Mouse (Mus musculus) spleen, postnatal 4 days (tissue): ENCODE results near the gene Mrc1.
"Not testable (repeated sequence)": the region's sequence is repeated elsewhere in the genome, so short reads cannot be mapped to it uniquely, and the experiment has no call there.

Experiments used
- DNase-seq, 2 experiments: peaks; one replicate each; pipeline ENCODE4 v3.0.0; 2022; ENCODE audit warnings: low spot score in 2 of 2

Mrc1 gene

DNA sequence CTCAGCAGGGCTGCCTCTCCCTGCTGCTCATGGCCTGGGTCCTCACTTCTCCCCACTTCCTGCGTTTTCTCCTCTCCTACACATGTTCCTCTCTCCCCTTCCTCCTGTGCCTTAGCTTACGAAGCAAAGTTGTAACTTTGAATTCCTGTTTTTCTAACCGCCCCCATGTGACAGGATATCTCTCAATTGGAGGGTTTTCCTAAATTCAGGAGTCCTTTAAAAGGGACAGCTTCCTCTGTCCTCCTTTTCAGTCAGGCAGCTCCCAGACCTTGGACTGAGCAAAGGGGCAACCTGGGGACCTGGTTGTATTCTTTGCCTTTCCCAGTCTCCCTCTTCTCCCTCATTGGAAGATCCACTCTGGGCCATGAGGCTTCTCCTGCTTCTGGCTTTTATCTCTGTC is at the start of gene Mrc1:
Gene Mrc1, plus strand, starts transcription at position 244 of the 400 bp plus-strand sequence.
- DNase-seq: no peak

GRCm38 (mm10) chr2:14184375-14184774 is 44.8 kb upstream of the Mrc1 start:
- no peak for DNase-seq

DNA sequence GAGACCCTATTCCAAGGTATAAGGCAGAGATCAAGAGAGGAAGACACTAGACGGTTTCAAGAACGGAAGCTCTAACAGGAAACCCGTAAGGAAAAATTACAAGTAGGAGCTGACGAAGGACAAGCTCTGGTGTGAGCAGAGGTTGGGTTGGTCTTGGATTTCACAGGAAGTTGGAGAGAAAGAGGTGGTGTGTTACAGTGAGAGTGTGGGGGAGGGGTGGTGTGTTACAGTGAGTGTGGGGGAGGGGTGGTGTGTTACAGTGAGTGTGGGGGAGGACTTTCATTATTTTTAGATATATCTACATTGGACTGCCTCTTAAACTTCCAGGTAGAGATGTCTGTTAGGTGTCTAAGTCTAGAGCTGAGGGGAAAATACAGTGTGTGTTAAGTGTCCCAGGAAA is 38.5 kb upstream of the Mrc1 start:
- DNase-seq: no peak

DNA sequence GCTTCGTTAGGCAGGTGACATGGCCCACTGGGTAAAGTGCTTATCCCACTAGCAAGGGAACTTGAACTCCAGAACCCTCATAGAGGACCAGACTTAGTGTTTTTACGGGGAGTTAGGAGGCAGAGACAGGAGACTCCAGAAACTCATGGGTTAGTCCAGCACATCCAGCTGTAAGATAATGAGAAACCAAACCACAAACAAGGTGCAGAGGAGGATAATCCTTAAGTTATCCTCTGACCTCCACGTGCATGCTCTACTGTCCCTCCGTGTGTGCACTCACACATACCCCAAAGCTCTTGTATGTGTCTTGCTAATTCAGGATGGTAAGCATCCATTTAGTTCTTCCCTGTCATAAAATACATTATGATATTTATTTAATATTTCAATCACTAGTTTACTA is 37.6 kb upstream of the Mrc1 start:
- no peak for DNase-seq

GRCm38 (mm10) chr2:14192046-14192445 is 37.1 kb upstream of the Mrc1 start:
- DNase-seq: no peak

DNA sequence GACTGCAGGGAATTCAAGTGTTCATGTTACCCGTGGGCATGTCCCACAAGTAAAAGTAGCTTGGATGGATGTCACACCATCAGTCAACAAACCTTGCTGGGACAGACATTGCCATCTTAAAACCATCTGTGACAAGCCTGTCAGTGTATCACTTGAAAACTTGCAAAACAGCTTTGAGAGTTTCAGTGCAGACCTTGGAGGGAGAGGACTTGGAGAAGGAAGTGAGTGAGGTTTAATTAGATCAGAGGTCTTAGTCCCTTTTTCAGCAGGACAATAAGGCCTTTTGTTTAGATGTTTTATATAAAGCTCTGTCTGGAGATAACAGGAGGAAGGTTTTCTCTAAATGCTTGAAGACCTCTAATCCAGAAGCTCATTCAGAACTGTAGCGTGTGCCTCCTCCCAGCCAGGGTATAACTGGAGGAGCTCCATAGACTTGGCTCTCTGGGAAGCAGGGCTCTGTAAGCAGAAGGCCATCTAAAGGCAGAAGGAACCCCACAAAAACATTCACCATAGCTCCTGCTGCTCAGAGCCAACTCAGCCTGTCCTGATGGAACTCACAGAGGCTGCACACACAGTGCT is 30.8 kb upstream of the Mrc1 start:
- not testable (repeated sequence) for DNase-seq

DNA sequence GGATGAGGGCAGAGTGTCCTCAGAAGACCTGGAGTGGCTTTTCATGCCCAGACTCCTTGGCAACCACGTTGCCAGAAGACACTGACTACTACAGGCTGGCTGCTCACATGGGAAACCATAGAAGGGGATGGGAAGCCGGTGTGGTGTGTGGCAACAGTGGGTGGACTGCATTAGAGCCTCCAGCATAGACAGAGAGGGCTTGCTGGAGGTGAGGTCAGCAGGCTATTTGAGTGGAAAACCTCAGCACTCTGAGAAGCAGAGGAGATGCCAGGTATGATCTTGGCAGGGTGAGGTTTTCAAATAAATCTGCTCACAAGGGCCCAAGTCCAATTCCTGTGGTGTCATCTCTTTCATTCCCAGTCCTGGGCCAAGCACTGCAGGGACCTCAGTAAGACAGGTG is 29.6 kb upstream of the Mrc1 start:
- no peak for DNase-seq

GRCm38 (mm10) chr2:14200879-14201445 is 28.2 kb upstream of the Mrc1 start:
- DNase-seq: not testable (repeated sequence)

- DNase-seq: no peak
These were observed 24.9 kb upstream of the Mrc1 start for GRCm38 (mm10) chr2:14204308-14204707.

DNA sequence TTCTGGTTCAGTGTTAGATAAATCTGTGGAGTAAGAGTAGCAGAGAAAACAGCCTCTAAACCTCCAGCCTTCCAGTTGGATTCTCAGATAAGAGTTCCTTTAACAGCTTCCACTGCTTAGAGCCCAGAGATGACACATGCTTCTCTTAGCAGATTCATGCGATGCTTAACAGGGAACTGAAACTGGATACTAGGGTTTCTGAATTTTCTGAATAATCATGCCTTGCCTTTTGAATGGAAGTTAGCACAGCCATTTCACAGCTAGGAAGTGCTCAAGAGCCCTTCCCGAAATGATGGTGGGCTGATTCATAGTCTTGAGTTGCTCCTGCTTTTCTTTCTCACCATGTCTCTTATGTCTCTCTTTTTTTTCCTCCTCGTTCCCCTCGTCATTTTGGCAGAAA is 22.4 kb upstream of the Mrc1 start:
- DNase-seq: no peak

DNA sequence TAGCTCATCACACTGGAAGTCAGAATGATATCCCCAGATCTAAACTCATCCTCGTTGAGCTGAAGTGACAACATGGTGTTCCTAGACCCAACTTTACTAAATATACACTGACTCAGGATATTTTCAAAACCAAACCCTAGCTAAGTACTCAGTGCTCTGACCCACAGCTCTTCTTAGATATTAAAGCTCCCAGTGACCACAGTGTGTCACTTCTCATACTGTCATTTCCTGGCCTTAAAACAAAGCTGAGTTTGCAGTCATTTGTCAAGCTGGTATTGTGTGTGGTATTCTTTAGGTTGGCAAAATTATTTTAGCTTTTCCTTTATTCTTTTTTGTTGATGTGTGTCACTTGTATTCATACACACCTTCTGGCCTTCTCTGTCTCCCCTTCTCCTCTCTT is 18.5 kb upstream of the Mrc1 start:
- DNase-seq: no peak

- no peak for DNase-seq
These were observed 17.6 kb upstream of the Mrc1 start for GRCm38 (mm10) chr2:14211606-14212005.

DNA sequence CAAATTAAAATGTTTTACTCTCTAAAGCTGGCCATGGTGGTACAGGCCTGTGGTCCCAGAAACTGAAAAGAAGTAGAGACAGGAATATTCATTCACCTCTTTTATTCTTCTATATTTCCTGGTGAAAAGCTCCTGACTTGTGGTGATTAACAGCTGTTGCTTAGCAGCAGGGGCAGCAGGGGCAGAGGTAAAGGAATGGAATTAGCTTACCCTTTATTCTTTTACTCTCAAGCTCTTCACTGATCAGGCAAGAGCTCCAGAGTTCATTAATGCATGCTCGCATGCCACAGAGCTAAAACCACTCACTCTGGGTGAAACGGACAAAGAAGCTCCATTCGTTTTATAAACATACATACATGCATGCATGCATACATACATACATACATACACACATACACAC is 14.4 kb upstream of the Mrc1 start:
- DNase-seq: no peak

DNA sequence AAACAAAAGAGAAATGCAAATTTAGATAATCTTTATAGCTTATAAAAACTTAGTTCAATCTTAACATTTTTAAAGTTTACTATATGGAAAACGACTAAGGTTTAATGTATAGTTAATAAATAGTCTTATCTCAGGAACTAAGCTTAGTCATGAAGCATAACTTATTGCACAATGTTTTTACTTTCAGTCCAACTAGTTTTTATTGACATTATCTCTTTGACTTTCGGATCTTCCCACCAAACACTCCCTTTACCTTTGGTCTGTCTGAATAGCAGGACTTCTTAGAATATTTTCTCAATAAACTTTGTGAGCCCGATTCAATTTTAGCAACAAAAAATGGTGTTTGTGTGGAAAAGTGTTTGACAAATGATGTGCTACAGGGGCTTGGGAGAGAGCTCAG is 12.5 kb upstream of the Mrc1 start:
- no peak for DNase-seq

DNA sequence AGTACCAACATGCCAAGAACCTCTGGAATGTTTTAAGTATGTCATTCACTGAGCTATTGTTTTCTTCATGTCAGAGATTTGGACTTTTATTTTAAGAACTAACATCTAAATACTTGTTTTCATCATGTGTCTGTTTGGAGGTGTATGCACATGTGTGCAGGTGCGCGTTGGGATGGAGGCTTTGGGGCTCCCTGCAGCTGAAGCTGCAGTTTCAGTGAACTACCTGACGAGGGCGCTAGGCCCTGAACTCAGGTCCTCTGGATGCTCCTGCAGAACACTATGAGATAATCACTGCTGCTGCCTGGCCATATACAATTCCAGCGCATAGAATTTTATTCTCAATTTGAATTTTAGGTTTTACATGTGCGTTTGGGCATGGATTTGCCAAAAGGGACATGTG is 11.1 kb upstream of the Mrc1 start:
- no peak for DNase-seq

DNA sequence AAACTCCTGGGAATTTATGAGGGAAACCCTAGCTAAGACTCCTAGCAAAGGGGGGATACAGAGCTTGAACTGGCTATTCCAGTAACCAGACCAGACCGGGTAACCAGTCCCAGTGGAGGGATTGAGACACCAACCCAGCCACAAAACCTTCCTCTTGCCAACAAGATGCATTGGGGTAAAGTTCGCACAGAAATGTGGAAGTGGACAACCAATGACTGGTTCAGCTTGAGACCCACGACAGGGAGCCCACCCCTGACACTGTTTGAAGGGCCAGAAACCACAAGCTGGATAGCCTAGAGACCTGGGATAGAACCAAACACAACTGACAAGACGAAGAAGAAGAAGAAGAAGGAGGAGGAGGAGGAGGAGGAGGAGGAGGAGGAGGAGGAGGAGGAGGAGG is 4.8 kb upstream of the Mrc1 start:
- DNase-seq: no peak

DNA sequence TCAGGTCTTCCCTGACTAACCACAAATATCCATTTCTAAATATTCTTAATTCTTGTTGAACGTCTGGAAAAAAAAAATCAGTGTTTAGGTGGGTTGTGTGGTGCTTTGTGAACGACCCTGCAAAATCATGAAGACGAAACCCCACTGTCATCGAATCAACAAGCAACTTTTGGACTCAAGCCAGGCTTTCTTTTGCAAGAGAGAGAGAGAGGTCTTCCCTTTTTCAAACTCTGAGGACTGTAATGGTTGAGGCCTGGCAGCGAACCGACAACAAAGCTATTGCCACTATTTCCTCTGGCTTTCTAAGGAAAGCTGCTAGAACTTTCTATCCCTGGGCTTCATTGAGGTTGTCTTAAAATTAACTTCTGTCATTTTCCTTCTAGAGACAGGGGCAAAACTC is 697 bp upstream of the Mrc1 start:
- DNase-seq: no peak

DNA sequence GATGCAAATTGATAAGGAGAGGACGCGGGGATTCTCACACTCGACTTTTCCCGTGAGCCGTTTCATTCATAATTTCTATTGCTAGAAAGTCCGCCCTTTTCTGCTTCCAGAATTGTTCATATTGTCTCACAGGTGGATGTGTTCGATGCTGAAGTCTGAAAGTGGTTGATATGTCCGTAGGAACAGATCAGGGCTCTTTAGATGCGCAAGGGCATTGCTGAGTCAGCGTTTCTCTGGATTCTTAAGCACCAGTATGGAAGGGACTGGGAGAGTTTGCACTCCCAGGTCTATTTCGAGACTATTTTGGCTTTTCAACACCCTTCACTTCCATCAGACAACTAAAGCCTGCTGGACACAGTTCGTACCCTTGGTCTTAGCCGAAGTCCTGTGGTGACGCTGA is 787 bp downstream of the Mrc1 start:
- no peak for DNase-seq

GRCm38 (mm10) chr2:14232897-14233296 is 3.7 kb downstream of the Mrc1 start:
- no peak for DNase-seq

- no peak for DNase-seq
These were observed 4.8 kb downstream of the Mrc1 start for GRCm38 (mm10) chr2:14233983-14234382.

DNA sequence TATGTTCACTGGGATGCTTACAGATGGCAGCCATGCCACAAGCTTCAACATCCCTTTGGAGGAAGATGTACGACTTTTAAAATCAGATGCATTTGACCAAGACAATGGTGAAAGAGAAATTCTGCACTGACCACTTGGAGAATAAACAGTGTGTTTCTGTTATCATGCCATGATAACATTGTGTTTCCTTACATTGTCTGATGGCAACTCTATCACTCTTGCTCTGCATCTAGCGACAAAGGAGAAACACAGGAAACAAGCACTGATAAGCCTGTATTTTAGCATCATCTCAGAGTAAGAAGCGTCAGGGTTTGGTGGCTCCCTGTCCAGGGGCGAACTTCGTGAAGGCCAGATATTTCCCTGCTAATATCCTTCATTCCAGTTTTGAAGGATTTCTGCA is 6.1 kb downstream of the Mrc1 start:
- no peak for DNase-seq

GRCm38 (mm10) chr2:14236920-14237319 is 7.7 kb downstream of the Mrc1 start:
- DNase-seq: no peak

DNA sequence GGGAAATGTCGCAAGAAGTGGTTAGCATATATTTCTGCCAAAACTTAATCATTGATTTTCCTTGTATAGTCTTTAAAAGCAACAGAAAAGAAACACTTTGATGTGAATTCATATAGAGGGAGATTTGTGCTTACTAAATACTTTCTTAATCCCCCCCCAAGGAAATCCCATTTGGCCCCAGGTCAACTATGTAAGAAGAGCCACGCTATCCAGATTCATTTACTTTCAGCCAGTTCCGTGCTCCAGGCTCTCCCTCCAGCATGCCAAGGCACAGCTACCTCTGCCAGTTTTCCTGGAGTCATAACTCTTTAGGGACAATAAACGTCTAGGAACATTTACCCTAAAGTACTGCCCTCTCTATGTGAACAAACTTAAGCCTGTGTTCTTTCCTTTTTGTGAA is 8.5 kb downstream of the Mrc1 start:
- DNase-seq: no peak

DNA sequence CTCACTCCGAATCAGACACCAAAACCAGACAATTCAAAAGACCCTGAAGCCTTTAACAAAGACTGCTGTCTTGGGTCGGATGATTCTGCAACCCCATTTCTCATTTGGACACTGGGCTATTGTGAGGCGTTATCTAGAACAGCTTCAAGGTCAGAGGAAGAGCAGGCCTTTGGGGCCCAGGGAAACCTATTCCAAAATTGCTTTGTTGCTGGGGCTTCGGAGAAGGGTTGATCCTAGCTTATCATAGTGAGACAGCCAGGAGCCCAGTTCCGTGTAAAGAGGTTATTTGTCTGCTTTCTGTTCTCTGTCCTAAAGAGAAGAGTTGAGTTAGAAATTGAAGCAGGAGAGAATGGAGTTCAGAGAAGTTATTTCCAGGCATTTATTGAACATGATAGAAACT is 10.0 kb downstream of the Mrc1 start:
- DNase-seq: no peak
